Mouse (Mus musculus): ENCODE data around the gene Spr.

- TF ChIP-seq POLR2A (IDR thresholded peaks at IDR 0.05; ENCODE audit: insufficient read depth, low read depth, low read length) (no peak), CTCF (IDR thresholded peaks at IDR 0.05; ENCODE audit: insufficient read depth, low read depth, low read length) (no peak)
Observed at GRCm38 (mm10) chr6:85165440-85165921, 27.9 kb upstream of the Spr start.
